ENCODE assay signal across 23 mouse cellular contexts in the genomic region with DNA sequence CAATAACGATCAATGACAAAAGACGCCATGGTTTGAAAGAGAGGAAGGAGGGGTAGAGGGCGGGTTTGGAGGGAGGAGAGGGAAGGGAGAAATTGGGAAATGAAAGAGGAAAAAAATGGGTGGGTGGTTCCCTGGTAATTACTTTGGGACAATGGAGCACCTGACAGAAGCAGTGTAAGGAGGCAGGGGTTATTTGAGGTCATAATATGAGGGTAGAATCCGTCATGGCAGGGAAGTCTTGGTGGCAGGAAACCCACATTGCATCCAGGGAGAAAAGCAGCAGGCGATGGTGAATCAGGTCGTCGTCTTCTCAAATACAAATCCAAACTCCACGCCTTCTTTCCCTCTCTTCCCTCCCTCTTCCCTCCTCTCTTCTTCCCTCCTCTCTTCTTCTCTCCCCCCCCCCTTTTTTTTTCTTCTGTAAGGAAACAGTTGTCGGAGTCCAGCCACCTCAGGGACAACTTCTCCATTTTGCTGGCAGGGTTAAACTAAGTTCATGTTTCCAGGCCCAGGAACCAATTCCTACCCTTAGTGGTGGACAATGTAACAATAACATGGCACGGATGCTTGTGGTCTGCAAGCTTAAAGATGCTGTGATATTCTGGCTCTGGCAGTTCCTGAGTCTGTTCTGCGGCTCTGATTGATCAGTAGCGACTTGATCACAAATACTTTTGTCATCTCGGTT. TPM values are rescaled to one million over a fixed set of nuclear protein-coding genes. Genes with fewer than 3 reads are reported as not detected.
DNase-seq lines count a peak whose midpoint lies in the region; ATAC-seq and TF ChIP-seq lines count a peak whose summit lies in the region.
"Had no signal": no experiment of that assay in that cellular context is flagged by ENCODE, and none has a peak within 500 bp of the region (broad histone marks: within the 10 kb centered on the region; RNA-seq: fewer than 3 reads in every experiment).

No protein-coding gene starts in this region.

- H3K27ac ChIP-seq in forebrain, postnatal 0 days (ENCODE audit: low read depth, low read length), result no peak overlapping the region
- no peak overlapping the region for H3K27ac ChIP-seq in forebrain, embryonic 13.5 days
- 0 out of 2 replicates have a peak overlapping the region, but pooled peaks have one; percentile 31 for H3K27ac ChIP-seq in kidney, postnatal 0 days
- H3K27ac ChIP-seq: embryonic facial prominence, embryonic 15.5 days; forebrain, embryonic 10.5 days; forebrain, embryonic 15.5 days; hindbrain, embryonic 12.5 days had no signal

- DNase-seq in forebrain, postnatal 0 days, result peak; percentile 12
- DNase-seq in kidney, postnatal 0 days (ENCODE audit: low spot score), result no peak
- no peak for DNase-seq in kidney, adult 11 months
- peak; percentile 10 for DNase-seq in brain, adult 2 months (ENCODE audit: low read depth, low spot score)
- no peak for DNase-seq in ovary, postnatal 10 days (ENCODE audit: low spot score)
- DNase-seq: adrenal gland, postnatal 10 days; cerebellum, adult 2 months; cerebellum, postnatal 10 days; embryo, embryonic 11 days; gastrocnemius, postnatal 14 days had no signal

- H3K4me3 ChIP-seq in forebrain, postnatal 0 days (ENCODE audit: low read depth, low read length), result no peak overlapping the region
- H3K4me3 ChIP-seq in forebrain, embryonic 13.5 days, result no peak overlapping the region
- H3K4me3 ChIP-seq in kidney, postnatal 0 days (replicated peaks; ENCODE audit: low read depth, low read length), result no peak overlapping the region
- H3K4me3 ChIP-seq: embryonic facial prominence, embryonic 15.5 days; erythroblast, embryonic 14.5 days; forebrain, embryonic 10.5 days; forebrain, embryonic 15.5 days; heart, embryonic 12.5 days; hindbrain, embryonic 12.5 days had no signal

- H3K4me2 ChIP-seq in forebrain, postnatal 0 days (ENCODE audit: low read depth), result no peak overlapping the region
- no peak overlapping the region for H3K4me2 ChIP-seq in forebrain, embryonic 13.5 days
- no peak overlapping the region for H3K4me2 ChIP-seq in kidney, postnatal 0 days (ENCODE audit: low read length)
- H3K4me2 ChIP-seq: embryonic facial prominence, embryonic 15.5 days; forebrain, embryonic 15.5 days; heart, embryonic 12.5 days; hindbrain, embryonic 12.5 days had no signal

- no peaks in the 10 kb centered on the region for H3K36me3 ChIP-seq in forebrain, postnatal 0 days (ENCODE audit: insufficient read depth)
- H3K36me3 ChIP-seq in forebrain, embryonic 13.5 days (ENCODE audit: poor library complexity, severe bottlenecking), result no peaks in the 10 kb centered on the region
- H3K36me3 ChIP-seq in kidney, postnatal 0 days (ENCODE audit: insufficient read depth, low read length), result no peaks in the 10 kb centered on the region
- H3K36me3 ChIP-seq: embryonic facial prominence, embryonic 15.5 days; forebrain, embryonic 10.5 days; forebrain, embryonic 15.5 days; heart, embryonic 12.5 days; hindbrain, embryonic 12.5 days had no signal

- H3K27me3 ChIP-seq in forebrain, postnatal 0 days (ENCODE audit: insufficient read depth, low read length), result no peaks in the 10 kb centered on the region
- no peaks in the 10 kb centered on the region for H3K27me3 ChIP-seq in forebrain, embryonic 13.5 days
- H3K27me3 ChIP-seq in kidney, postnatal 0 days (ENCODE audit: insufficient read depth, low read length), result no peaks in the 10 kb centered on the region
- H3K27me3 ChIP-seq: embryonic facial prominence, embryonic 15.5 days; forebrain, embryonic 15.5 days; heart, embryonic 12.5 days; hindbrain, embryonic 12.5 days had no signal

- no peaks in the 10 kb centered on the region for H3K9me3 ChIP-seq in forebrain, postnatal 0 days (ENCODE audit: low read length)
- no peaks in the 10 kb centered on the region for H3K9me3 ChIP-seq in forebrain, embryonic 13.5 days (replicated peaks)
- no peaks in the 10 kb centered on the region for H3K9me3 ChIP-seq in kidney, postnatal 0 days (replicated peaks; ENCODE audit: low read length)
- H3K9me3 ChIP-seq: embryonic facial prominence, embryonic 15.5 days; forebrain, embryonic 10.5 days; forebrain, embryonic 15.5 days; heart, embryonic 12.5 days; hindbrain, embryonic 12.5 days had no signal

- peak; percentile 61; the same call in 1 of the 2 replicates for ATAC-seq in forebrain, postnatal 0 days
- ATAC-seq in forebrain, embryonic 13.5 days, result no peak
- no peak for ATAC-seq in kidney, postnatal 0 days (replicated peaks; ENCODE audit: low FRiP score, low read depth)
- peak; percentile 70 for ATAC-seq in megakaryocyte, adult 5-6 weeks (ENCODE audit: poor library complexity, severe bottlenecking)
- ATAC-seq in inflammation-experienced regulatory T-cells, adult 6 months, result no peak
- ATAC-seq: forebrain, embryonic 15.5 days; hindbrain, embryonic 16.5 days had no signal

- peaks cover 12% of the 10 kb centered on the region; the same call in 1 of the 2 replicates for H3K4me1 ChIP-seq in forebrain, postnatal 0 days (ENCODE audit: insufficient read depth)
- no peaks in the 10 kb centered on the region for H3K4me1 ChIP-seq in forebrain, embryonic 13.5 days
- 0 out of 2 replicates have a peak, but pooled peaks cover 5% of the 10 kb centered on the region for H3K4me1 ChIP-seq in kidney, postnatal 0 days (replicated peaks; ENCODE audit: insufficient read depth, low read length)
- H3K4me1 ChIP-seq: hindbrain, embryonic 12.5 days had no signal

- 71% methylated on average over 13 of the region's 13 CpGs for WGBS in forebrain, postnatal 0 days
- 80% methylated on average over 13 of the region's 13 CpGs for WGBS in forebrain, embryonic 13.5 days
- 72% methylated on average over 13 of the region's 13 CpGs for WGBS in kidney, postnatal 0 days

- no peak overlapping the region for H3K9ac ChIP-seq in forebrain, postnatal 0 days
- no peak overlapping the region for H3K9ac ChIP-seq in forebrain, embryonic 13.5 days
- H3K9ac ChIP-seq in kidney, postnatal 0 days (ENCODE audit: low read depth, low read length), result no peak overlapping the region
- H3K9ac ChIP-seq: embryonic facial prominence, embryonic 15.5 days; forebrain, embryonic 15.5 days; heart, embryonic 12.5 days; hindbrain, embryonic 12.5 days had no signal

- TF ChIP-seq CTCF in forebrain, postnatal 0 days (IDR thresholded peaks at IDR 0.05; ENCODE audit: low read depth), result no peak
- TF ChIP-seq CTCF in kidney, postnatal 0 days (IDR thresholded peaks at IDR 0.05; ENCODE audit: low read depth), result no peak

RNA-seq across cellular contexts. Expression of gene BC017158, which starts 14.5 kb away (rescaled TPM):
- total RNA-seq in forebrain, postnatal 0 days (2014; rRNA removed), result 18.3 and 18.5 TPM in 2 replicates
- polyA plus RNA-seq in forebrain, postnatal 0 days (2015; fragmentation: Nextera tagmentation; extraction: Ambion mirVana), result 10.6 and 14.4 TPM in 2 replicates
- 11.4 and 12.1 TPM in 2 replicates for polyA plus RNA-seq in forebrain, embryonic 13.5 days (2015; fragmentation: Nextera tagmentation; extraction: Ambion mirVana)
- polyA plus RNA-seq in kidney, postnatal 0 days (2015; fragmentation: Nextera tagmentation; extraction: Ambion mirVana), result 22.1 and 23.4 TPM in 2 replicates
- total RNA-seq in megakaryocyte, adult 5-6 weeks (2015), result 12.7 and 19.7 TPM in 2 replicates
- 8.8 and 9.7 TPM in 2 replicates for total RNA-seq in megakaryocyte, adult 5-6 weeks (2017)
- polyA plus RNA-seq in inflammation-experienced regulatory T-cells, adult 6 months (2017; shearing (Covaris generic)), result 1 to 10 TPM; 5.4 to 8.6 (median 7.3) TPM

RNA-seq across cellular contexts. Expression of gene Slc5a2, which starts 47.1 kb away (rescaled TPM):
- not detected in 2 replicates for total RNA-seq in forebrain, postnatal 0 days (2014; rRNA removed)
- 0.10 TPM in 1 of 2 replicates, not detected in the other for polyA plus RNA-seq in forebrain, postnatal 0 days (2015; fragmentation: Nextera tagmentation; extraction: Ambion mirVana)
- not detected in 2 replicates for polyA plus RNA-seq in forebrain, embryonic 13.5 days (2015; fragmentation: Nextera tagmentation; extraction: Ambion mirVana)
- polyA plus RNA-seq in kidney, postnatal 0 days (2015; fragmentation: Nextera tagmentation; extraction: Ambion mirVana), result 6.6 and 8.5 TPM in 2 replicates
- 0.68 TPM in 1 of 2 replicates, not detected in the other for total RNA-seq in megakaryocyte, adult 5-6 weeks (2015)
- not detected in 2 replicates for total RNA-seq in megakaryocyte, adult 5-6 weeks (2017)
- not detected for polyA plus RNA-seq in inflammation-experienced regulatory T-cells, adult 6 months (2017; shearing (Covaris generic))
- total RNA-seq: gastrocnemius, postnatal 14 days; heart, postnatal 25 days had no signal
- polyA plus RNA-seq: C2C12; embryonic facial prominence, embryonic 15.5 days; forebrain, embryonic 10.5 days; forebrain, embryonic 15.5 days; hindbrain, embryonic 12.5 days; intestine, embryonic 14.5 days had no signal

Comparison
In these comparisons a context has a peak if more than half of its experiments do, and no peak if none do; other contexts are left out.
1. ATAC-seq: peak in forebrain, postnatal 0 days (single experiment) and megakaryocyte, adult 5-6 weeks (single experiment); none in forebrain, embryonic 13.5 days (single experiment), kidney, postnatal 0 days (single experiment) and inflammation-experienced regulatory T-cells, adult 6 months (single experiment).
2. DNase-seq: peak in forebrain, postnatal 0 days (single experiment) and brain, adult 2 months (single experiment); none in kidney, postnatal 0 days (single experiment), kidney, adult 11 months (single experiment) and ovary, postnatal 10 days (single experiment).